Mouse (Mus musculus) liver, embryonic 14.5 days (tissue): Measurements from ENCODE around the gene Hist1h2bb.

Experiments
- CTCF ChIP-seq: IDR thresholded peaks from 2 replicates; pipeline ENCODE4 v1.5.1; 2016; ENCODE audit warnings: antibody characterized with exemption, low read depth, control low read depth
- EP300 ChIP-seq: IDR thresholded peaks from 2 replicates; pipeline ENCODE4 v1.6.1; 2016; ENCODE audit warnings: antibody characterized with exemption, low read depth

GRCm38 (mm10) chr13:23743215-23743614, 3.3 kb upstream of the Hist1h2bb start:
- TF ChIP-seq EP300 (no peak), CTCF (no peak)
